ENCODE assay signal across 10 mouse cellular contexts in the genomic region with DNA sequence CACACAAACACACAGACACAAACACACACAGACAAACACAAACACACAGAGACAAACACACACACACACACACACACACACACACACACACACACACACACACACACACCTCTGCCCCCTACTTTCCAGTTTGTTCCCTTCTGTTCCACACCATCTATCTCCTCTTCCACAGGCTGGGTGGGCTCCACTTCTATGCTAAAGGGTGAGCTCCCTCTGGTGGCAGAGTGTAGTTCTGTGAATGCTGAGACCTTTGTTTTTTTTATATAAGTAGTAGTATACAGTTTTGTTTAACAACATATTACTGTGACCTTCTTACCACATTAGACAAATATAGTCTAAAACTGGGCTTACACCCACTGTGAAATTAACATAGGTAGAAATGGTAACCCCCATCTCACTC.
A peak's percentile ranks its signal among the peaks of the same experiment; 100 is the strongest.
DNase-seq lines count a peak whose midpoint lies in the region; ATAC-seq lines count a peak whose summit lies in the region.
"Had no signal": no experiment of that assay in that cellular context is flagged by ENCODE, and none has a peak within 500 bp of the region (broad histone marks: within the 10 kb centered on the region; RNA-seq: fewer than 3 reads in every experiment).

No protein-coding gene starts in this region.

- H3K27ac ChIP-seq in intestine, embryonic 14.5 days (ENCODE audit: low read depth), result no peak overlapping the region
- no peak overlapping the region for H3K27ac ChIP-seq in intestine, embryonic 16.5 days (ENCODE audit: low read length)
- no peak overlapping the region for H3K27ac ChIP-seq in forebrain, embryonic 16.5 days (ENCODE audit: low read length)
- no peak overlapping the region for H3K27ac ChIP-seq in midbrain, embryonic 12.5 days (replicated peaks)
- H3K27ac ChIP-seq: macrophage had no signal

- H3K4me3 ChIP-seq in intestine, embryonic 14.5 days (ENCODE audit: low read depth, low read length), result no peak overlapping the region
- H3K4me3 ChIP-seq in intestine, embryonic 16.5 days (ENCODE audit: low read length), result no peak overlapping the region
- H3K4me3 ChIP-seq in forebrain, embryonic 16.5 days (replicated peaks; ENCODE audit: low read length), result no peak overlapping the region
- H3K4me3 ChIP-seq in midbrain, embryonic 12.5 days, result no peak overlapping the region
- H3K4me3 ChIP-seq: erythroblast, embryonic 14.5 days had no signal

- no peaks in the 10 kb centered on the region for H3K9me3 ChIP-seq in intestine, embryonic 14.5 days (ENCODE audit: control insufficient read depth, low read length)
- no peaks in the 10 kb centered on the region for H3K9me3 ChIP-seq in intestine, embryonic 16.5 days (ENCODE audit: control insufficient read depth, low read length)
- no peaks in the 10 kb centered on the region for H3K9me3 ChIP-seq in forebrain, embryonic 16.5 days (ENCODE audit: control insufficient read depth, low read length)
- no peaks in the 10 kb centered on the region for H3K9me3 ChIP-seq in midbrain, embryonic 12.5 days

- no peaks in the 10 kb centered on the region for H3K4me1 ChIP-seq in intestine, embryonic 14.5 days (replicated peaks; ENCODE audit: control insufficient read depth, insufficient read depth, low read length)
- H3K4me1 ChIP-seq in intestine, embryonic 16.5 days (ENCODE audit: control insufficient read depth, insufficient read depth, low read length), result no peaks in the 10 kb centered on the region
- H3K4me1 ChIP-seq in forebrain, embryonic 16.5 days (replicated peaks; ENCODE audit: control insufficient read depth, insufficient read depth, low read length), result no peaks in the 10 kb centered on the region
- no peaks in the 10 kb centered on the region for H3K4me1 ChIP-seq in midbrain, embryonic 12.5 days

- H3K36me3 ChIP-seq in intestine, embryonic 14.5 days (ENCODE audit: control insufficient read depth, insufficient read depth, low read length), result no peaks in the 10 kb centered on the region
- no peaks in the 10 kb centered on the region for H3K36me3 ChIP-seq in intestine, embryonic 16.5 days (ENCODE audit: control insufficient read depth, insufficient read depth, low read length)
- no peaks in the 10 kb centered on the region for H3K36me3 ChIP-seq in forebrain, embryonic 16.5 days (ENCODE audit: control insufficient read depth, insufficient read depth)
- no peaks in the 10 kb centered on the region for H3K36me3 ChIP-seq in midbrain, embryonic 12.5 days

- no peak for ATAC-seq in intestine, embryonic 14.5 days (replicated peaks; ENCODE audit: low FRiP score, low TSS enrichment, low read depth)
- no peak for ATAC-seq in intestine, embryonic 16.5 days
- ATAC-seq in forebrain, embryonic 16.5 days, result peak; percentile 49; the same call in 1 of the 2 replicates
- ATAC-seq in midbrain, embryonic 12.5 days (ENCODE audit: low FRiP score, low read depth), result 0 out of 2 replicates have a peak, but pooled peaks have one; percentile 23

- no peak overlapping the region for H3K9ac ChIP-seq in intestine, embryonic 14.5 days (ENCODE audit: low read length)
- H3K9ac ChIP-seq in intestine, embryonic 16.5 days (ENCODE audit: low read depth, low read length), result no peak overlapping the region
- no peak overlapping the region for H3K9ac ChIP-seq in forebrain, embryonic 16.5 days (replicated peaks; ENCODE audit: low read depth, low read length)
- no peak overlapping the region for H3K9ac ChIP-seq in midbrain, embryonic 12.5 days (replicated peaks)

- peak; percentile 68 for DNase-seq in intestine, embryonic 14.5 days (ENCODE audit: low spot score)
- DNase-seq in CD8-positive naive resting alpha-beta T cell, adult 2 months (ENCODE audit: low read depth in 2 of 2, low spot score in 2 of 2), result peak; percentile 39 to 59
- DNase-seq in adipocyte (ENCODE audit: low spot score), result peak; percentile 14
- DNase-seq in layer of hippocampus, postnatal 14 days (ENCODE audit: low spot score in 2 of 2), result peak; percentile 27 to 59
- peak; percentile 72 for DNase-seq in thymus, postnatal 4 days

- H3K27me3 ChIP-seq in intestine, embryonic 14.5 days (replicated peaks; ENCODE audit: control insufficient read depth, insufficient read depth, low read length), result no peaks in the 10 kb centered on the region
- no peaks in the 10 kb centered on the region for H3K27me3 ChIP-seq in intestine, embryonic 16.5 days (replicated peaks; ENCODE audit: control insufficient read depth, insufficient read depth, low read length)
- no peaks in the 10 kb centered on the region for H3K27me3 ChIP-seq in forebrain, embryonic 16.5 days (replicated peaks; ENCODE audit: control insufficient read depth, insufficient read depth, low read length)
- no peaks in the 10 kb centered on the region for H3K27me3 ChIP-seq in midbrain, embryonic 12.5 days

- no peak overlapping the region for H3K4me2 ChIP-seq in intestine, embryonic 14.5 days (ENCODE audit: low read length)
- no peak overlapping the region for H3K4me2 ChIP-seq in intestine, embryonic 16.5 days (ENCODE audit: low read depth, low read length)
- H3K4me2 ChIP-seq in forebrain, embryonic 16.5 days (ENCODE audit: low read length), result no peak overlapping the region
- H3K4me2 ChIP-seq in midbrain, embryonic 12.5 days (replicated peaks), result no peak overlapping the region

Comparison
In these comparisons a context has a peak if more than half of its experiments do, and no peak if none do; other contexts are left out.
1. ATAC-seq: peak in forebrain, embryonic 16.5 days (single experiment) and midbrain, embryonic 12.5 days (single experiment); none in intestine, embryonic 14.5 days (single experiment) and intestine, embryonic 16.5 days (single experiment).
2. DNase-seq: peak in every context shown above with its lines; median percentile 72 in thymus, postnatal 4 days; 68 in intestine, embryonic 14.5 days; 49 in CD8-positive naive resting alpha-beta T cell, adult 2 months; 43 in layer of hippocampus, postnatal 14 days; 14 in adipocyte.